In the genomic region with DNA sequence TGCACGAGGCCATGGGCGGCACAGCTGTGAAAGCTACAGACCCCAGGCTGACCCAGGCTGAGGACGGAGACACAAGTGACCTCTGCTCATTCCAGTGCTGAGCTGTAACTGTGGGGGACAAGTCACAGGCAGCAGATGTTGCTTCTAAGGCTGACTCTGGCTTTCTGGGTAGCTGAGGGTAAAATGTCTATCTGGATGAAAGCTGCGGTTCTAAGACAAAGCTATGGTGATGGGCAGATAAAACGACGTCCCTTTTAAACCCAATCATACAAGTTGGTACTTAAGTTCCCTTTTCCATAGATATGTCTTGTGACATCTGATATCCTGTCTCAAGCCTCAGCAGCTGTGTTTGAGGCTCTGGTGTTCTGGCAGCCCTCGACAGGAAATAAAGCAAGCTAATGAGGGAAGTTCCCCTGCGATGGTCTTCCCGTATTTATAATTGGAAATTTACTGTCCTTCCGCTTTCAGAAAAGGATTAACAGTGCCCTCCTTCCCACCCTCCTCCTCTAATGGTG, we compare ENCODE assay signal across 8 mouse cellular contexts.
DNase-seq lines count a peak whose midpoint lies in the region; ATAC-seq and TF ChIP-seq lines count a peak whose summit lies in the region.

No protein-coding gene starts in this region.

- no peak for TF ChIP-seq CTCF in kidney, adult 2 months (conservative IDR thresholded peaks at IDR 0.05; ENCODE audit: insufficient read depth, insufficient read length, low read depth, low read length)

- no peak overlapping the region for H3K4me2 ChIP-seq in midbrain, embryonic 15.5 days

- 36% methylated on average over 10 of the region's 10 CpGs for WGBS in kidney, adult 2 months
- 17% methylated on average over 10 of the region's 10 CpGs for WGBS in limb, embryonic 10.5 days
- WGBS in midbrain, embryonic 15.5 days, result 47% methylated on average over 10 of the region's 10 CpGs

- H3K9me3 ChIP-seq in limb, embryonic 10.5 days (replicated peaks), result no peaks in the 10 kb centered on the region
- no peaks in the 10 kb centered on the region for H3K9me3 ChIP-seq in midbrain, embryonic 15.5 days

- no peak for TF ChIP-seq POLR2A in kidney, adult 2 months (IDR thresholded peaks at IDR 0.05; ENCODE audit: low read depth, low read length)

- H3K36me3 ChIP-seq in kidney, adult 2 months (ENCODE audit: control insufficient read depth, insufficient read depth, low read length), result no peaks in the 10 kb centered on the region
- peaks cover 6% of the 10 kb centered on the region for H3K36me3 ChIP-seq in limb, embryonic 10.5 days
- no peaks in the 10 kb centered on the region for H3K36me3 ChIP-seq in midbrain, embryonic 15.5 days (replicated peaks)

- H3K4me3 ChIP-seq in kidney, adult 2 months (ENCODE audit: insufficient read depth, low read depth, low read length), result no peak overlapping the region
- no peak overlapping the region for H3K4me3 ChIP-seq in limb, embryonic 10.5 days
- H3K4me3 ChIP-seq in midbrain, embryonic 15.5 days, result no peak overlapping the region

- DNase-seq in kidney, adult 2 months, result peak; percentile 46
- no peak for DNase-seq in kidney, adult 8-10 months
- DNase-seq in limb, embryonic 10.5 days (ENCODE audit: low spot score), result no peak
- DNase-seq in urinary bladder, postnatal 10 days (ENCODE audit: low spot score), result no peak

- no peaks in the 10 kb centered on the region for H3K4me1 ChIP-seq in kidney, adult 2 months (ENCODE audit: control insufficient read depth, insufficient read depth, low read length)
- H3K4me1 ChIP-seq in limb, embryonic 10.5 days, result peaks cover 29% of the 10 kb centered on the region
- no peaks in the 10 kb centered on the region for H3K4me1 ChIP-seq in midbrain, embryonic 15.5 days

- peak; percentile 92 for ATAC-seq in common myeloid progenitor, adult 5-6 weeks (replicated peaks; ENCODE audit: low read depth, poor library complexity, severe bottlenecking)
- peak; percentile 89 for ATAC-seq in monocyte, adult 5-6 weeks (replicated peaks; ENCODE audit: insufficient number of reproducible peaks, low FRiP score, low TSS enrichment, poor library complexity, severe bottlenecking)
- no peak for ATAC-seq in midbrain, embryonic 15.5 days (replicated peaks)
- no peak for ATAC-seq in frontal cortex, adult (ENCODE audit: low TSS enrichment)

- H3K27ac ChIP-seq in kidney, adult 2 months (ENCODE audit: insufficient read depth, low read depth, low read length), result peak overlapping the region; percentile 56
- peak overlapping the region; percentile 50; the same call in 1 of the 2 replicates for H3K27ac ChIP-seq in limb, embryonic 10.5 days
- no peak overlapping the region for H3K27ac ChIP-seq in midbrain, embryonic 15.5 days

- H3K9ac ChIP-seq in midbrain, embryonic 15.5 days, result no peak overlapping the region

- no peaks in the 10 kb centered on the region for H3K27me3 ChIP-seq in kidney, adult 2 months (replicated peaks; ENCODE audit: control insufficient read depth, insufficient read depth, low read length)
- H3K27me3 ChIP-seq in limb, embryonic 10.5 days (ENCODE audit: low read depth, poor library complexity, severe bottlenecking), result no peaks in the 10 kb centered on the region
- H3K27me3 ChIP-seq in midbrain, embryonic 15.5 days (replicated peaks), result no peaks in the 10 kb centered on the region

Comparison
In these comparisons a context has a peak if more than half of its experiments do, and no peak if none do; other contexts are left out.
1. ATAC-seq: peak in common myeloid progenitor, adult 5-6 weeks (single experiment) and monocyte, adult 5-6 weeks (single experiment); none in midbrain, embryonic 15.5 days (single experiment) and frontal cortex, adult (single experiment).